Mouse (Mus musculus) heart, embryonic 16.5 days (tissue): Measurements from ENCODE around the gene Stim1. TPM values are rescaled to one million over a fixed set of nuclear protein-coding genes. Genes with fewer than 3 reads are reported as not detected.

ENCODE experiments used
- ATAC-seq: fragments of 200-750 bp; cut with Nextera tagmentation; replicated peaks from 2 replicates; pipeline ENCODE4 v1.8.0; 2017; ENCODE audit warnings: moderate number of reproducible peaks; ENCODE audit not compliant: insufficient read depth, low FRiP score; ENCODE audit errors: extremely low read depth
- H3K27ac ChIP-seq: fragments of 300-500 bp; sonication (generic); 2 replicates; pipeline ENCODE4 v1.5.1; 2014; ENCODE audit warnings: mild to moderate bottlenecking, low read length, control low read depth, moderate library complexity
- H3K27me3 ChIP-seq: fragments of 300-500 bp; sonication (generic); 2 replicates; pipeline ENCODE4 v1.6.1; 2014; ENCODE audit warnings: low read length, mixed read lengths; ENCODE audit not compliant: control insufficient read depth, insufficient read depth
- H3K36me3 ChIP-seq: fragments of 300-500 bp; sonication (generic); 2 replicates; pipeline ENCODE4 v1.6.1; 2014; ENCODE audit not compliant: control insufficient read depth, insufficient read depth
- H3K4me1 ChIP-seq: fragments of 300-500 bp; sonication (generic); 2 replicates; pipeline ENCODE4 v1.6.1; 2014; ENCODE audit warnings: low read length, mixed read lengths; ENCODE audit not compliant: control insufficient read depth, insufficient read depth
- H3K4me2 ChIP-seq: fragments of 300-500 bp; sonication (generic); 2 replicates; pipeline ENCODE4 v1.6.1; 2014; ENCODE audit warnings: low read depth, mild to moderate bottlenecking, control low read depth, low read length
- H3K4me3 ChIP-seq: fragments of 300-500 bp; sonication (generic); 2 replicates; pipeline ENCODE4 v1.5.1; 2014; ENCODE audit warnings: mild to moderate bottlenecking, control low read depth, low read length
- H3K9ac ChIP-seq: fragments of 300-500 bp; sonication (generic); 2 replicates; pipeline ENCODE4 v1.6.1; 2014; ENCODE audit warnings: low read length, control low read depth
- H3K9me3 ChIP-seq: fragments of 300-500 bp; sonication (generic); replicated peaks from 2 replicates; pipeline ENCODE4 v1.6.1; 2016; ENCODE audit warnings: low read length; ENCODE audit not compliant: control insufficient read depth
- WGBS: fragments of 180-500 bp; shearing (Covaris S2); extraction: QIAGEN DNeasy Blood & Tissue Kit; methylation state at CpG from one replicate; pipeline ENCODE4 v1.1.7; 2014; 5-methylcytosine and 5-hydroxymethylcytosine counted together
- polyA plus RNA-seq: library from polyadenylated mRNA; unstranded; fragments of >200 nt; fragmentation: Nextera tagmentation; extraction: Ambion mirVana; gene quantifications from 2 replicates; pipeline ENCODE4 v1.2.1, GENCODE M21; 2015

Stim1 gene
- polyA plus RNA-seq, 1 experiment from 2014 or later, result 18.5 TPM

DNA sequence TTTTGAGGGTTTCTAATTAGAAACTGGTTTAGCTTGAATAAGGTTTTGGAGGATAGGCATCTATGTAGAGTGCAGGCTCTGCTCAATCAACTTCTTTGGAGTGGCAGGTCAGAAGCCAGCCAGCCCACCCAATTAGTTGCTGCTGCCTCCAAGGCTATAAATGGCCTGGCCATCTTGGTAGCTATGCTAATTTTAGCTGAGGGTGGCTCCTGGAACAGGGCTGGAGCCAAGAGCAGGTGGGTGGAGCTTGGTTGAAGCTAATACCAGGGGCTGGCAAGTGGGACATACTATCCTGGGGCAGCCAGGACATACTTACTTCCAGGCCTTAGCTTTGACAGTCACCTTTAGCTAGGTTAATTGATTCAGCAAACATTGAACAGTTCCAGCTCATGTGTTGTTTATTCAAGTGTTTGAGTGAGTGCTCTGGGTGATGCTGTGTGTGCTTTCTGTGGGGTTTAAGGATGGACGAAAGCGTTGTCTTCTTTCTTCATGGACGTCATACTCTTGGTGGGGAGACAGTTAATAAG, 4.9 kb downstream of the Stim1 start:
- no peaks in the 10 kb centered on the region for H3K9me3 ChIP-seq
- H3K27ac ChIP-seq, result peak overlapping the region; percentile 55
- 86% methylated on average over 3 of the region's 3 CpGs for WGBS
- H3K9ac ChIP-seq, result no peak overlapping the region
- peak; percentile 76 for ATAC-seq
- H3K36me3 ChIP-seq, result no peaks in the 10 kb centered on the region
- H3K4me2 ChIP-seq, result no peak overlapping the region
- peaks cover 18% of the 10 kb centered on the region for H3K4me1 ChIP-seq
- peaks cover 21% of the 10 kb centered on the region for H3K27me3 ChIP-seq
- H3K4me3 ChIP-seq, result no peak overlapping the region

DNA sequence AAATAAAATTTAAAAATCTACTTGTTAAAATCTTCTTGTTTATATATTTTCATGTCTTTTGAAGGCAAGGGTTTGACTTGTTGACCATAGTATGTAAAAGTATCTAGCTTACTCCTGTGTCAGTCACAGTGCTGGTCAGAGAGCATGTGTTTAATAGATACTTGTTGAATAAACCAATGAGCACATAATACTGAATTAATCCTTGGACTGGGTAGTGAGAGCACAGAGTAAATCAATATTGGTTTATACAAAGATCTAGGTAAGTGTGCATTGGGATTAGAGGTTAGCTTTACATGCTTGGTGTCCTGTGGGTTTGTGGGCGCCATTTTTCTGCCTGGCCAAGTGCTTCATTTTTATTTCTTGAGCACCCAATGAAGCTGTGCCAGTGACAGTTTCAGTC, 13.8 kb downstream of the Stim1 start:
- no peak overlapping the region for H3K9ac ChIP-seq
- H3K36me3 ChIP-seq, result no peaks in the 10 kb centered on the region
- no peak overlapping the region for H3K27ac ChIP-seq
- H3K9me3 ChIP-seq, result no peaks in the 10 kb centered on the region
- WGBS, result 79% methylated on average over 1 of the region's 1 CpGs
- no peak for ATAC-seq
- peaks cover 5% of the 10 kb centered on the region for H3K4me1 ChIP-seq
- H3K4me3 ChIP-seq, result no peak overlapping the region
- no peak overlapping the region for H3K4me2 ChIP-seq
- peaks cover 80% of the 10 kb centered on the region for H3K27me3 ChIP-seq

DNA sequence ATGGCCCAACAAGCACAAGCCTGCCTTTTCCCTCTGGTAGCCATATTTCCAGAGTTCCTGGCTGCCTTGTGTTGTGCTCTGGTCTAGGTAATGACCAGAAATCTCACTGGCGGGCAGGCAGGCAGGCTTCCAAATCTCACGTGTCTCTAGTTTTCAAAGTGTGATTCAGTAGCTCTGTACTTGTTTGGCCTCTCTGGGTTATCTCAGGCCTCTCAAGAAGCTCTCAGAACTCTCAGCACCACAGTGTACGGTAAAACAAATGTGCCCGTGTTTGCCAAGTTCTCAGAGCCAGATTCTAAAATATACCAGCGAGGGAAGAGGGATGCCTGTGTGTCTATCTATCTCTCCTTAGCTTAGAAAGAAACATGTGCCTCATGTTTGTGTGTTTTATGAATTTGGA, 14.7 kb downstream of the Stim1 start:
- ATAC-seq, result peak; percentile 90
- no peak overlapping the region for H3K4me3 ChIP-seq
- WGBS, result 19% methylated on average over 5 of the region's 5 CpGs
- H3K27ac ChIP-seq, result no peak overlapping the region
- no peaks in the 10 kb centered on the region for H3K36me3 ChIP-seq
- no peak overlapping the region for H3K9ac ChIP-seq
- H3K4me2 ChIP-seq, result no peak overlapping the region
- no peaks in the 10 kb centered on the region for H3K9me3 ChIP-seq
- H3K4me1 ChIP-seq, result peaks cover 5% of the 10 kb centered on the region
- H3K27me3 ChIP-seq, result peaks cover 81% of the 10 kb centered on the region

DNA sequence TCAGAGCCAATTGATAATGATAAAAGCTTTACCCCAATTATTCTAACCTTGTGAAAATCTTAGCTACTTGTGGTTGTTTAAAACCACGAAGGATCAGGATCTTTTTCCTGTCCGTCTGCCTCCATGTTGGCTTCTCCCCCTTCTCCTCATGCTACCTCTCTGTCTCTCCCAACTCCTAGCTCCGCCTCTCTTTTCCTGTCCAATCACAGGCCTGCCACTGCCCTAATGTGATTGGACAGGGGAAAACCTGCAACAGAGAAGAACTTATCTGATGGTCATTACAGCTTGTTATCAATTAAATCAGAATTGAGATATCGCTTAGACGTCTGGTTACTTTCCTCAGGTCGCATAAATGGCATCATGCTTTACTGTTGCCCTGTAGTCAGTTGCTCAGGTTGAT, 21.9 kb downstream of the Stim1 start:
- no peak for ATAC-seq
- H3K36me3 ChIP-seq, result no peaks in the 10 kb centered on the region
- peaks cover 78% of the 10 kb centered on the region for H3K27me3 ChIP-seq
- no peak overlapping the region for H3K4me2 ChIP-seq
- H3K4me1 ChIP-seq, result no peaks in the 10 kb centered on the region
- no peak overlapping the region for H3K9ac ChIP-seq
- 81% methylated on average over 6 of the region's 6 CpGs for WGBS
- H3K4me3 ChIP-seq, result no peak overlapping the region
- H3K9me3 ChIP-seq, result no peaks in the 10 kb centered on the region; the same call in 1 of the 2 replicates
- H3K27ac ChIP-seq, result no peak overlapping the region

DNA sequence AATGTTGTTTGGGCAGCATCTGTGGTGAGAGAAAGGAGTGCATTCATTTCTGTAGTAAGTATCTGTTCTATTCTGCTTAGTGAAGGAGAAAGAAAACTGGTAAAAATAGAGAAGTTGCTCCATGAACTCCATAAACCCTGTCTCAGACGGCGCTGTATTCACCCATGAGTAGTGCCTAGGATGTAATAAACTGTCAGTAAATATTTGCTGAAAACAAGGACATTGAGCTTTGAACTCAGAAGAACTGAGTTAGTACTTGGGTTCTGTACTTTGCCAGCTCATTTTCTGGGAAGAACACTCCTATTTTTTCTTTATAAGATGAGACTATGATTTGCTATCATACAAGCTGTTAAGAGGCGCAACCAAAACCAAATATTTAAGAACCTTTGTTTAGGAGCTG, 24.6 kb downstream of the Stim1 start:
- Histone ChIP-seq H3K4me2 (no peak overlapping the region), H3K9me3 (no peaks in the 10 kb centered on the region; the same call in 1 of the 2 replicates), H3K4me3 (no peak overlapping the region), H3K36me3 (no peaks in the 10 kb centered on the region), H3K4me1 (no peaks in the 10 kb centered on the region), H3K9ac (no peak overlapping the region), H3K27me3 (peaks cover 64% of the 10 kb centered on the region), H3K27ac (no peak overlapping the region)
- ATAC-seq, result no peak
- WGBS, result 89% methylated on average over 3 of the region's 3 CpGs

DNA sequence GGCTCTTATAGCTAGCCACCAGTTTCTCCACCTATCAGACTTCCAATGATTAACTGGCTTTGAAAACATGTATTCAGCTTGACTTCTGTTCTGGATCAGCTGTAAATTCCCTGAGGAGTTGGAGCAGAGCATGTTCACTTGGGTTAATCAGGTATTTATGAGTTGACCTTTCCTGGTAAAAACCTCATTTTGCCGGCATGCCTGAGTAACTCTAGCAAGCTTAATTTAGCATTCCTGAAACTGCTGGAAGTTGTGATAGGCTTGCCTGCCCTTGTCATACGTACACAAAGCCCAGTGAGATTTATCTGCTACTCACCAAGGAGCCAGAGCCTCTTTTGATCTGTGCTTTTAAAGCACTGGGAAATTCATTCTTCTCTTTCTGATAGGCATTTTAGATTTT, 25.6 kb downstream of the Stim1 start:
- H3K36me3 ChIP-seq, result no peaks in the 10 kb centered on the region
- 20% methylated on average over 2 of the region's 2 CpGs for WGBS
- H3K4me2 ChIP-seq, result no peak overlapping the region
- H3K4me1 ChIP-seq, result no peaks in the 10 kb centered on the region
- peaks cover 58% of the 10 kb centered on the region for H3K27me3 ChIP-seq
- ATAC-seq, result no peak
- H3K4me3 ChIP-seq, result no peak overlapping the region
- H3K9me3 ChIP-seq, result no peaks in the 10 kb centered on the region; the same call in 1 of the 2 replicates
- no peak overlapping the region for H3K27ac ChIP-seq
- no peak overlapping the region for H3K9ac ChIP-seq

DNA sequence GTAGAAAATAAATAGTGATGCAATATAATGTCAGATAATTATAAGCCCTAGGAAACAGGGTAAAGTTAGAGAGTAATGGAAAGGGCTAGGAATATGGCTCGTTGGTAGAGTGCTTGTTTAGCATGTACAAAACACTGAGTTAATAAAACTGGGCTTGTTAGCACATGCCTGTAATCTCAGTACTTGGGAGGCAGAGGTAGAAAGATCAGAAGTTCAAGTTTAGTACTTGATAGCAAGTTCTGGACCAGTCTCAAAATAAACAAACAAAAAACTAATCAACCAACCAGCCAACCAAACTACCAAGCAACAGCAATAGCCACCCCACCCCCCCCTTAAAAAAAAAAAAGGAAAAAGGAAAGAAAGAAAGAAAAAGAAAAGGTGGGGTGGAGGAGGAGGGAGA, 33.2 kb downstream of the Stim1 start:
- Histone ChIP-seq H3K36me3 (no peaks in the 10 kb centered on the region), H3K4me2 (no peak overlapping the region), H3K4me3 (no peak overlapping the region), H3K9ac (no peak overlapping the region), H3K9me3 (no peaks in the 10 kb centered on the region), H3K4me1 (no peaks in the 10 kb centered on the region), H3K27me3 (peaks cover 7% of the 10 kb centered on the region), H3K27ac (no peak overlapping the region)
- 85% methylated on average over 1 of the region's 1 CpGs for WGBS
- no peak for ATAC-seq

DNA sequence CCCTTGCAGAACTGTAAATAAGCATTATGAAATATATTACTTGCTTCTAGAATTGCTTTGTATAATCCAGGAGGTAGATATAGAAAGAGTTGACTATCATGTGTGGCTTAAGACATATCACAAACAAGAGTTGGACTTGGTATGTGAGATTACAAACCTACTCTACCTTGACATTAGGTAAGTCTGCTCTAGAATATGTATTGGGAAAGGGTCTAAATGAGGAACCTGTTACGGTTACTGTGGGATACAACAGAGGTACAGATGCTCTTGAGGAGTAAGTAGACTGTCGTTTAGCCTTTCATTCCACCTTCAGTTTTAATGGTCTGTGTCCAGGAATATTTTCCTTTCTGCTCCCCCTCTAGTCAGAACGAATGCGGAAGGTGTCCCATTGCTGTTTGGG, 34.9 kb downstream of the Stim1 start:
- no peak overlapping the region for H3K27ac ChIP-seq
- H3K27me3 ChIP-seq, result peaks cover 2% of the 10 kb centered on the region; the same call in 1 of the 2 replicates
- H3K4me3 ChIP-seq, result no peak overlapping the region
- H3K9ac ChIP-seq, result no peak overlapping the region
- 93% methylated on average over 4 of the region's 4 CpGs for WGBS
- no peaks in the 10 kb centered on the region for H3K36me3 ChIP-seq
- H3K4me1 ChIP-seq, result no peaks in the 10 kb centered on the region
- no peak overlapping the region for H3K4me2 ChIP-seq
- H3K9me3 ChIP-seq, result no peaks in the 10 kb centered on the region
- ATAC-seq, result no peak

DNA sequence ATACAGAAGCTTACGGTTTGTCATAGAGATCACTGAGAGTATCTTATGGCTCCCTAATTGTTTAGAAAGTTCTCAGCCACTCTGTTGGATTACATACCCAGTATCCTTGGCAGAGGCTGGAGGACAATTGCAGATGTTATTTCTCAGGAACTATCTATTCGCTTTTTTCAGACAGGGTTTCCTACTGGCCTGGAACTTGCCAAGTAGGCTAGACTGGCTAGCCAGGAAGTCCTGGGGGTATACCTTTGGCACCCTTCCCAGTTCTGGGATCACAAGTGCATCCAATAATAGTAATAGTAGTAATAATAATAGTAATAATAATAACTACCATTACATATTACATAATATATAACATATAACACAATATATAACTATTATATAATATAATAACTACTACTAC, 38.0 kb downstream of the Stim1 start:
- Histone ChIP-seq H3K4me1 (no peaks in the 10 kb centered on the region), H3K9me3 (no peaks in the 10 kb centered on the region), H3K4me2 (no peak overlapping the region), H3K36me3 (no peaks in the 10 kb centered on the region), H3K4me3 (no peak overlapping the region), H3K9ac (no peak overlapping the region), H3K27ac (no peak overlapping the region), H3K27me3 (no peaks in the 10 kb centered on the region; the same call in 1 of the 2 replicates)
- 80% methylated on average over 2 of the region's 2 CpGs for WGBS
- no peak for ATAC-seq
